Mouse (Mus musculus): ENCODE results near the gene 2410004P03Rik. TPM values are rescaled to one million over a fixed set of nuclear protein-coding genes. Genes with fewer than 3 reads are reported as not detected.
A peak's percentile ranks its signal among the peaks of the same experiment; 100 is the strongest.

2410004P03Rik gene
- polyA plus RNA-seq, 1 experiment, result 1.1 TPM

GRCm38 (mm10) chr12:17038246-17038645 is 26.7 kb upstream of the 2410004P03Rik start:
- no peaks in the 10 kb centered on the region for H3K36me3 ChIP-seq (ENCODE audit: control insufficient read depth, insufficient read depth, low read length)
- TF ChIP-seq CTCF (IDR thresholded peaks at IDR 0.05; ENCODE audit: borderline replicate concordance, control insufficient read depth, extremely low read depth, insufficient read depth, low read length, poor library complexity) (no peak), POLR2A (IDR thresholded peaks at IDR 0.05; ENCODE audit: control insufficient read depth, extremely low read depth, insufficient read depth, low read length, poor library complexity) (no peak)
- no peaks in the 10 kb centered on the region; the same call in 1 of the 2 replicates for H3K4me1 ChIP-seq (replicated peaks; ENCODE audit: control insufficient read depth, insufficient read depth, low read length)
- WGBS, result 96% methylated on average over 6 of the region's 6 CpGs
- no peaks in the 10 kb centered on the region for H3K27me3 ChIP-seq (ENCODE audit: control insufficient read depth, insufficient read depth, low read length)
- no peak overlapping the region for H3K4me3 ChIP-seq (ENCODE audit: control insufficient read depth, insufficient read depth, low read length)
- no peak overlapping the region for H3K27ac ChIP-seq (ENCODE audit: control insufficient read depth, insufficient read depth, low read length)
- DNase-seq, result no peak

GRCm38 (mm10) chr12:17037053-17037610 is 25.6 kb upstream of the 2410004P03Rik start:
- Histone ChIP-seq H3K4me3 (ENCODE audit: control insufficient read depth, insufficient read depth, low read length) (no peak overlapping the region), H3K27me3 (ENCODE audit: control insufficient read depth, insufficient read depth, low read length) (no peaks in the 10 kb centered on the region), H3K4me1 (replicated peaks; ENCODE audit: control insufficient read depth, insufficient read depth, low read length) (peaks cover 7% of the 10 kb centered on the region), H3K27ac (ENCODE audit: control insufficient read depth, insufficient read depth, low read length) (no peak overlapping the region), H3K36me3 (ENCODE audit: control insufficient read depth, insufficient read depth, low read length) (no peaks in the 10 kb centered on the region)
- DNase-seq, result no peak
- no peak for TF ChIP-seq CTCF (IDR thresholded peaks at IDR 0.05; ENCODE audit: borderline replicate concordance, control insufficient read depth, extremely low read depth, insufficient read depth, low read length, poor library complexity)
- no peak for TF ChIP-seq POLR2A (IDR thresholded peaks at IDR 0.05; ENCODE audit: control insufficient read depth, extremely low read depth, insufficient read depth, low read length, poor library complexity)
- WGBS, result 58% methylated on average over 14 of the region's 14 CpGs

- DNase-seq, result no peak
- H3K27ac ChIP-seq (ENCODE audit: control insufficient read depth, insufficient read depth, low read length), result no peak overlapping the region
- no peak overlapping the region for H3K4me3 ChIP-seq (ENCODE audit: control insufficient read depth, insufficient read depth, low read length)
- H3K27me3 ChIP-seq (ENCODE audit: control insufficient read depth, insufficient read depth, low read length), result no peaks in the 10 kb centered on the region
- no peaks in the 10 kb centered on the region for H3K36me3 ChIP-seq (ENCODE audit: control insufficient read depth, insufficient read depth, low read length)
- TF ChIP-seq POLR2A (IDR thresholded peaks at IDR 0.05; ENCODE audit: control insufficient read depth, extremely low read depth, insufficient read depth, low read length, poor library complexity) (no peak), CTCF (IDR thresholded peaks at IDR 0.05; ENCODE audit: borderline replicate concordance, control insufficient read depth, extremely low read depth, insufficient read depth, low read length, poor library complexity) (no peak)
- H3K4me1 ChIP-seq (replicated peaks; ENCODE audit: control insufficient read depth, insufficient read depth, low read length), result peaks cover 8% of the 10 kb centered on the region
- WGBS, result 75% methylated on average over 9 of the region's 9 CpGs
Measured at GRCm38 (mm10) chr12:17036532-17036931, 25.0 kb upstream of the 2410004P03Rik start.

GRCm38 (mm10) chr12:17035128-17035527 is 23.6 kb upstream of the 2410004P03Rik start:
- TF ChIP-seq POLR2A (IDR thresholded peaks at IDR 0.05; ENCODE audit: control insufficient read depth, extremely low read depth, insufficient read depth, low read length, poor library complexity), result no peak
- no peak for TF ChIP-seq CTCF (IDR thresholded peaks at IDR 0.05; ENCODE audit: borderline replicate concordance, control insufficient read depth, extremely low read depth, insufficient read depth, low read length, poor library complexity)
- DNase-seq, result peak; percentile 53
- H3K4me1 ChIP-seq (replicated peaks; ENCODE audit: control insufficient read depth, insufficient read depth, low read length), result peaks cover 8% of the 10 kb centered on the region

GRCm38 (mm10) chr12:17034671-17035070 is 23.1 kb upstream of the 2410004P03Rik start:
- Histone ChIP-seq H3K4me3 (ENCODE audit: control insufficient read depth, insufficient read depth, low read length) (no peak overlapping the region), H3K27me3 (ENCODE audit: control insufficient read depth, insufficient read depth, low read length) (no peaks in the 10 kb centered on the region), H3K36me3 (ENCODE audit: control insufficient read depth, insufficient read depth, low read length) (no peaks in the 10 kb centered on the region), H3K4me1 (replicated peaks; ENCODE audit: control insufficient read depth, insufficient read depth, low read length) (peaks cover 8% of the 10 kb centered on the region), H3K27ac (ENCODE audit: control insufficient read depth, insufficient read depth, low read length) (no peak overlapping the region)
- TF ChIP-seq POLR2A (IDR thresholded peaks at IDR 0.05; ENCODE audit: control insufficient read depth, extremely low read depth, insufficient read depth, low read length, poor library complexity) (no peak), CTCF (IDR thresholded peaks at IDR 0.05; ENCODE audit: borderline replicate concordance, control insufficient read depth, extremely low read depth, insufficient read depth, low read length, poor library complexity) (no peak)
- WGBS, result 94% methylated on average over 5 of the region's 5 CpGs
- DNase-seq, result no peak

More at GRCm38 (mm10) chr12:17035128-17035527, 23.6 kb upstream of the 2410004P03Rik start:
- Histone ChIP-seq H3K4me3 (ENCODE audit: control insufficient read depth, insufficient read depth, low read length) (no peak overlapping the region), H3K27me3 (ENCODE audit: control insufficient read depth, insufficient read depth, low read length) (no peaks in the 10 kb centered on the region), H3K27ac (ENCODE audit: control insufficient read depth, insufficient read depth, low read length) (no peak overlapping the region), H3K36me3 (ENCODE audit: control insufficient read depth, insufficient read depth, low read length) (no peaks in the 10 kb centered on the region)
- 47% methylated on average over 2 of the region's 2 CpGs for WGBS

GRCm38 (mm10) chr12:17033464-17033841 is 21.9 kb upstream of the 2410004P03Rik start:
- no peaks in the 10 kb centered on the region for H3K36me3 ChIP-seq (ENCODE audit: control insufficient read depth, insufficient read depth, low read length)
- peak; percentile 18 for DNase-seq
- no peaks in the 10 kb centered on the region for H3K27me3 ChIP-seq (ENCODE audit: control insufficient read depth, insufficient read depth, low read length)
- peak overlapping the region; percentile 25; the same call in 1 of the 2 replicates for H3K27ac ChIP-seq (ENCODE audit: control insufficient read depth, insufficient read depth, low read length)
- TF ChIP-seq POLR2A (IDR thresholded peaks at IDR 0.05; ENCODE audit: control insufficient read depth, extremely low read depth, insufficient read depth, low read length, poor library complexity) (no peak), CTCF (IDR thresholded peaks at IDR 0.05; ENCODE audit: borderline replicate concordance, control insufficient read depth, extremely low read depth, insufficient read depth, low read length, poor library complexity) (no peak)
- WGBS, result 50% methylated on average over 9 of the region's 9 CpGs
- no peak overlapping the region for H3K4me3 ChIP-seq (ENCODE audit: control insufficient read depth, insufficient read depth, low read length)
- H3K4me1 ChIP-seq (replicated peaks; ENCODE audit: control insufficient read depth, insufficient read depth, low read length), result peaks cover 8% of the 10 kb centered on the region
